Mouse (Mus musculus): ENCODE results near the gene Usp44. TPM values are rescaled to one million over a fixed set of nuclear protein-coding genes. Genes with fewer than 3 reads are reported as not detected.
"Not testable (repeated sequence)": the region's sequence is repeated elsewhere in the genome, so short reads cannot be mapped to it uniquely, and the experiment has no call there.

Gene Usp44
- total RNA-seq (2021), result not detected
- long read RNA-seq, experiment 1, result 0 reads
- long read RNA-seq, experiment 2, result 0 reads

DNA sequence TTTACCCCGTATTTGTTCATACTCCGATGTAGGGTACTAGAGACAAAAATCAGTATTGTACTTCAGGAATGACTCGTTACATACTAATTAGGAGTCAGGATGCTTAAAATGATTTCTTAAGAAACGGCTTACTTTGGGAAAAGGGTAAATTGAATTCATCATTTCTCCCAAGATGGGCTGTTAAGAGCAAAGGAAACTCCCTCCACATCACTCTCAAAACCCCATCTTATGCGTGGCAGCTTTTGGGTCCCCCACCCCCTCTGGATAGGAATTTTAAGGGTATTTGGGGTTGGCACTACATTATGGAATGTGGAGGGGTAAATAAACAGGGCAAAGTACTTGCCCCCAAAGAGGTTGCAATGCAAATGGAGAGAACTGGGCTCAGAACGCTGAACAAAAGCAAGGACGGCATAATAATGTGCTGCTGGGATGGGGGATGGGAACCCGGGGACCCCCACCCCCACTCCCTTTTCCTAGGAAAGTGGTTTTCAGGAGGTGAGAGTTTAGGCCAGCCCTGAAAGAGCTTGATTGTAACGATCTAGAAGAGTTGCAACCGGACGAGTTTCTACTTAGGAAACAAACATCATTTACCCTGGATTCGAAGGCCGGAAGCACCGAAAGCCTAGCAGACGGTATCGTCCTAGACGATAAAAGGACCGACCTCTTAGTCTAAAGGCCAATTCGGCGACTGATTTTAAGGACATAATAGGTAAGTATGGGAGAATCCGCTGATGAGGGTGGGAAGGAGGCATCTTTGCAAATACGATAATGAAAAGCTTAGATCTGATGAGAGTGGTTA is at the start of gene Usp44:
Gene Usp44 (plus strand): TSS at position 625 of the 799 bp plus-strand sequence.
- no peak for DNase-seq

DNA sequence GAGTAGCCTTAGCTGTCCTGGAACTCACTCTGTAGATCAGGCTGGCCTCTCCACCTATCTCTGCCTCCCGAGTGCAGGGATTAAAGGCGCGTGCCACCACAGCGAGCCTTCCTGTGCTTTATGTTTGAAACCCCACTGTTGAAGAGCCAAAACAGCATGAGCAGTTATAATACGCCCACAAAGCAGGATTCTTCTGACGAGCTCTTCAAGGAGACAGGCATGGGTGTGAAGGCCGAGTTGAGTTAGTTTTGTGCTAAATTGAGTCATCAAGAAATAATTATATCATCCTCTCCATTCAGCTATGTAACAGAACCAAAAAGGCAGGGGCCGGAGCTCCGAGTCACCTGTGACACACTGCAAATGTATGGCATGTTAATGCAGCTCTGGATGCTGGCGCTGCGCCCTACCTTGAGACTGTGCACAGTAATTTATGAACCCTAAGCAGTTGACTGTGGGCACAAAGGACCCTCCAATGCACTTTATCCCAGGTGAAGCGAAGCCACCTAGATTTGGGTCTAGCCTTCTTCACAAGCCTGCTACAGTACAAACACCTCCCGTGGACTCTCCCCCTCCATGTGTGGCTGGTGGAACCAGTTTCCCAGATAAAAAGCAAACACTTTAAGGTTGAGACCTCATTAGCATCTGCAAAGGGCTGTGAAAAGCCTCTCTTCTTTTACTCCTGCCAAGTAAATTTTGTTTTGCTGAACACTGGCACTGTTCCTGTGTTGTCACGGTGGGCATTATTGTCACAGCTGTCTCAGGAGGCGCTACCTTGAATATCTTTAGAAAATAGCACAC is 47.9 kb upstream of the Usp44 start:
- peak; percentile 22 to 30 for DNase-seq

GRCm38 (mm10) chr10:93799711-93800362 is 31.5 kb upstream of the Usp44 start:
- DNase-seq, result no peak

DNA sequence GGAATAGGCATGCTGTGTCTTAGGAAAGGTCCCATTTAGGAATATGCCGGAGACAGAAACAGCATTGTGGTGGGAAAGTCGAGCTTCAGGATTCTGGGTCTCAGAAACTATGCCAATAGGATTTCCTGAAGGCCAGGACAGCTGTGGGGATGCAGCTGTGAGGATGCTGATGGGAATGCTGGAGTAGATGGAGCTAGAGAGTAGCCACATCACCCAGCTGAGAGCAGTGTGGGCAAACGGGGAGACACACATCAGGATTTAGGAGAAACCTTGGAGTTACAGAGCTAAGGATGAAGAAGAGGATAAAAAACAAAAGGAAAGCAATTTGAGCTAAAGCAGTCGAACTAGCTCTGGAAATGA is 31.0 kb upstream of the Usp44 start:
- DNase-seq, result no peak

GRCm38 (mm10) chr10:93800895-93801294 is 30.5 kb upstream of the Usp44 start:
- no peak for DNase-seq

DNA sequence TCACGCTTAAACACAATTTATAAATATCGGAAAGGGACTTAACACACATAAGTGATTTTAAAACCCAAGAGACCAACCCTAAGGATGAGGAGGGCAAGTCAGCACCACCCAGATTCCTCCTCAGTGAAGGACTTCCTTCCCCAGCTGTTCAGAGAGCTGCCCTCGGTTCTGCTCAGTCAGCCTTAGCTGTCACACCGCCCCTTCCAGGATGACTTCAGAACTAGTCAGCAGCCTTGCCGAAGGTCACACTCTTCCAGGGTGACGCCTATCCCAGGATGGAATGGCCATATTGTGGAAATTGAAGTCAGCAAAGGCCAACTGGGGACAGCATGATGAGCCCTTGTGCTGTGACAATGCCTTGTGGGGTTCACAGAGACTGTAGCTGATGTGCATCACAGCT is 28.2 kb upstream of the Usp44 start:
- peak; percentile 81 to 83 for DNase-seq

- DNase-seq, result not testable (repeated sequence)
These were observed 21.9 kb upstream of the Usp44 start for GRCm38 (mm10) chr10:93809438-93809837.

DNA sequence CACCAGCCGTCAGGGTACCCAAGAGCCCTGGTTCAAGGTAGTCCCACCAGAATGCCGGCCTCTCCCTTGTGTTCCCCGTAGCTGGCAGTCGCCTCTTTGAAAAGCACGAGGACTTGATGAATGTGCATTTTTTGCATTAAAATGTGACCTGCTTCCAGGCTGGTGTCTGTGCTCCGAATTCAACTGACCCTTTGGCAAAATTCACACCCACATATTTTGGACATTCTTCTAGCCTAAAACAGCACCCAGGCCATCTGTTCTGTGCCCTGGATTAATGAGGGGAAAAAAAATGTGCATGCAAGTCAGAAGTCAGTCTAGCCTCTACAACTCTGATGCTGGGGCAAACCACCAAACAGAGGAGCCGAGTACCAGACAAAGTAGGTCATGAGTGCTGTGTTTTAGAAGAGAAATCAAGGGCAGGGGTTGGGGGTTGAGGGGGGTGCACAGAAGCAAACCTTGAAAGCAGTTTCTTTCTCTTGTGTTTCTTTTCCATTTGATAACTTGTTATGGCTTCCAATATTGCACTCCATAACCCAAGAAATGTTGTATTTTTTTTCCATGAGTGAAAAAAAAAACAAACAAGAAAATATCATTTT is 20.7 kb upstream of the Usp44 start:
- DNase-seq, result no peak

GRCm38 (mm10) chr10:93812098-93812497 is 19.3 kb upstream of the Usp44 start:
- no peak for DNase-seq

- DNase-seq, result peak; percentile 80 to 86
These were observed 18.5 kb upstream of the Usp44 start for GRCm38 (mm10) chr10:93812774-93813415.

- no peak for DNase-seq
These were observed 17.6 kb upstream of the Usp44 start for GRCm38 (mm10) chr10:93813755-93814154.

DNA sequence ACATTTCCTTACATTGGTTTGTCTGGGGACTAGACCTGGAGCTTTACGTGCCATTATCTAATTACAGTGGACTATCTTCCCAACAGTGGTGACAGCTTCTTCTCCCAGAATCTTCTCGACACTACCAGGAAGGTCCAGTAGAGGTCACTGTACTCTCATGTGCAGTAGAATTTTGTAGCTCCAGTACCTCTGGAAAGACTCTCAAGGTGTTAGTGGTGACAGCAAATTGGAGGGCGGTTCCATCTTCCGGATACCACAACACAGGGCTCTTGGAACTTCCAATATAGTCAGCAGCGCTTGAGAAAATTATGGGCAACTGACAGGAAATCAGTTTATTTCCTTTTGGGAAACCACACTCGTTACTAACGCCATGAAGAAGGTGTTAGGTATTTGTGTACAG is 12.7 kb upstream of the Usp44 start:
- peak; percentile 46 to 75 for DNase-seq

DNA sequence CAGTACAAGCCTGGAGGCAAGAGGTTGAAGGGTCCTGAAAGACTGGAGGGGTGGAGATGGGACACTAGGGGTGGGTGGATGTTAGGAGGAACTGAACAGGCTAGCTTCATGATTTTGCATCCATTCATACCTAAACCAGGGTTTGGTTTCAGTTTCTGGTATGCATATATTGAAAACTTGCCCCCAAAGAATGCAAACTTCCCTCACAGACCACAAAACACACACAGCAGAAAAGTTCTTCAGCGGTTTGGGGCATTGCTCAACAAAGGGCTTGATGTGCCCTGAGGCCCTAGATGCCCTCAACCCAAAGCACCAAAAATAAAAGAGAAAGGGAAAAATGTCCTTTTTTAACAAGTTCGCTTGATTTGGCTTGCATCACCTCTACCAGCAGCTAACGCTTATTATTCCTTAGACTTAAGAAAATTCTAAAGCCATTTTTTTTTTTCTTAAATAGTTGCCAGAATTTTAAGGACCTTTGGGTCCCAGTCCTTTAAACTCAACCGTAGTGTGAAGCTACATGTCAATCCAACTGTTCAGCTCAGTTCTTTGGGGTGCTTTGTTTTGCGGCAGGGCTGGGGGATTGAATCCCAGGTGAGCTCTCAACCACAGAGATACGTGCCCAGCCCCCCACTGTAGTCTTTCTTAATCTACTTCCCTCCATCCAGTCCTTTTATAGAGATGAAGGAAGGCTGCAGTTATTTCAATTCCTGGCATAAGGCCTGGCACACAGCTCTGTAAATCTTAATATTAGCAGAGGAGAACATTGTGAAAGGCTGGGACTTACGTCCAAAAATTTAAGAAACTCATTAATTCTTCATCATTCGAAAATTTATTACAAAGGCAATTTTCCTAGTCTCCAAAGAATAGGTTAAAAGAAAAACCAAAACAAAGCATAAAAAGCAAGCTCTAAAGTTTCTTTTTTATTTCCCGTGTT is 1.2 kb upstream of the Usp44 start:
- DNase-seq, result no peak

DNA sequence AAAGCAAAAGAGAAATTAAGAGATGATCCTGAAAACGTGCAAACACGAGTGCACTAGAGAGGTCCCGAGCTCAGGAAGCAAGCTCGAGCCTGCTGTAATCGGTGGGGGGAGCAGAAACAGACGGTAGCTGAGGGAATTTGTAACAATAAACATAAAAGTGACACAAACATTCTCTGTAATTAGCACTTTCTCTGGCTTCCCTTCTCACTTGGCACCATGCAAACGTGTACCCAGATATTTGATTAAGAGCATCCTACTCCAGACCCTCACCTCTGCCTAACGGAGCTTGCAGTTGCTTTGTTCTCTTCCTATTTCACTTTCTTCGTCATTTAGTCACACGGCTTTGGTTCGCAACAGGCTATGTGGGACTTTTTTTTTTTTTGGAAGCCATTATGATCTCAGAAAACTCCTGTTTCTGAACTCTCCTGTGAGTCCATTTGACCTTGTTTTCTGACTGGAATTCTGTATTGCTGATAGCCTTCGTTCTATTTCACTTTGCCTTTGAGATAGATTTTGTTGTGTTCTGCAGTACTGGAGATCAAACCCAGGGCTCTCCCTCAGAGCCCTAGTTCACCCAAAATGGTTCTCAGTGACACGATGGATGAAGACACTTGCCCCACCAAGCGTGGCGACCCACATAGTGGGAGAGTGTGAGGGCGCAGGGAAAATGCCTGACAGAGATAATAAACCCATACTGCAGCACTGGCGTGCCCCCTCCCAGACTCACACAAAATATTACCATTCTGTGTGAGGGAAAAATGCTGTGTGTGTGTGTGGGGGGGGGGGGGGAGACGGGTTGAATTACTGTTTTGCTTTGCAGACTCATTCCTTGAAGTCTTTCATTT is 597 bp downstream of the Usp44 start:
- DNase-seq, result no peak

GRCm38 (mm10) chr10:93832811-93833210 is 1.5 kb downstream of the Usp44 start:
- DNase-seq, result no peak

GRCm38 (mm10) chr10:93833370-93833698 is 2.0 kb downstream of the Usp44 start:
- no peak for DNase-seq

DNA sequence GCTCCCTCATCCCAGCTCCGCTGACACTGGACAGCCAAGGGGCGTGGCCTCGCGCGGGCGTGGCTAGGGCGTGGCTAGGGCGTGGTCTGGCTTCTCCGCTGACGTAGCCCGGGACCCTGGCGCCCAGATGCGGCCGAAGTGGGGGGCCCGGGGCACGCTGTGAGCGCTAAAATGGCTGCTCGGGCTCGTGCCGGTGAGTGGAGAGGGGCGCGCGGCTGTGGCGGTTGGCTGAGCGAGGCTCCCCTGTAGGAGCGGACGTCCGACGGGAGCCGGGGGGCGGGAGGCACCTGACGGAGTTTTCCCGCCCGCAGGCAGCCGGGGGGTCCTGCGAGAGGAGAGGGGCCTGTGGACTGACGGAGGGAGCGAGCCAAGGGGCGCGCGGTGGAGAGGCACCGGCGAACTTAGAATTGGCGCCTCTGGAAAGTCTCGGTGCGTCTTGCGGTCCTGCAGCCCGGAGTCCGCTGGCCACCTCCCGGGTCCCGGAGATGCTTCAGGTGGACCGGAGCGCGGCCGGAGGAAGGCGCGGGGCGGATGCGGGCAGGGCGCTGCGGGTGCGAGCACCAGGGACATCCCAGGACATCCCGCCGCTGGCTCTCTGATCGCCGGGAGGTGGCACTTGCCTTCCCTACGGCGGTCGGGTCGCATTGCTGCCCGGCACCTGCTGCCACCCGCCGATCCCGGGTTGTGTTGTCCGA is 2.5 kb downstream of the Usp44 start:
- DNase-seq, result peak; percentile 82 to 84

- no peak for DNase-seq
These were observed 3.0 kb downstream of the Usp44 start for GRCm38 (mm10) chr10:93834394-93834745.

- not testable (repeated sequence) for DNase-seq
These were observed 3.8 kb downstream of the Usp44 start for GRCm38 (mm10) chr10:93835115-93835514.
